Mouse (Mus musculus) hindbrain, embryonic 15.5 days (tissue): ENCODE results near the gene Osm. TPM values are rescaled to one million over a fixed set of nuclear protein-coding genes. Genes with fewer than 3 reads are reported as not detected.

ENCODE experiments used
- ATAC-seq: fragments of 200-750 bp; cut with Nextera tagmentation; 2 replicates; pipeline ENCODE4 v1.8.0; 2017; ENCODE audit warnings: low read depth, moderate number of reproducible peaks, moderate TSS enrichment; ENCODE audit not compliant: low FRiP score
- H3K27ac ChIP-seq: fragments of 300-500 bp; sonication (generic); replicated peaks from 2 replicates; pipeline ENCODE4 v1.5.1; 2015; ENCODE audit warnings: mild to moderate bottlenecking, inconsistent platforms
- H3K27me3 ChIP-seq: fragments of 300-500 bp; sonication (generic); 2 replicates; pipeline ENCODE4 v1.6.1; 2015; ENCODE audit warnings: control low read depth, inconsistent platforms
- H3K36me3 ChIP-seq: fragments of 300-500 bp; sonication (generic); 2 replicates; pipeline ENCODE4 v1.6.1; 2015; ENCODE audit warnings: control low read depth, inconsistent platforms
- H3K4me1 ChIP-seq: fragments of 300-500 bp; sonication (generic); replicated peaks from 2 replicates; pipeline ENCODE4 v1.6.1; 2015; ENCODE audit warnings: control low read depth, inconsistent platforms
- H3K4me2 ChIP-seq: fragments of 300-500 bp; sonication (generic); 2 replicates; pipeline ENCODE4 v1.6.1; 2015; ENCODE audit warnings: moderate library complexity, mild to moderate bottlenecking, inconsistent platforms
- H3K4me3 ChIP-seq: fragments of 300-500 bp; sonication (generic); 2 replicates; pipeline ENCODE4 v1.5.1; 2015; ENCODE audit warnings: mild to moderate bottlenecking, inconsistent platforms
- H3K9ac ChIP-seq: fragments of 300-500 bp; sonication (generic); 2 replicates; pipeline ENCODE4 v1.6.1; 2015; ENCODE audit warnings: inconsistent platforms
- H3K9me3 ChIP-seq: fragments of 300-500 bp; sonication (generic); 2 replicates; pipeline ENCODE4 v1.6.1; 2016; ENCODE audit warnings: control low read depth, inconsistent platforms
- WGBS: fragments of 180-500 bp; shearing (Covaris S2); methylation state at CpG from one replicate; pipeline ENCODE4 v1.1.7; 2015; 5-methylcytosine and 5-hydroxymethylcytosine counted together
- polyA plus RNA-seq: library from polyadenylated mRNA; unstranded; fragments of >200 nt; fragmentation: Nextera tagmentation; extraction: Ambion mirVana; gene quantifications from 2 replicates; pipeline ENCODE4 v1.2.1, GENCODE M21; 2015

Gene Osm
- polyA plus RNA-seq, 1 experiment from 2014 or later, result not detected

DNA sequence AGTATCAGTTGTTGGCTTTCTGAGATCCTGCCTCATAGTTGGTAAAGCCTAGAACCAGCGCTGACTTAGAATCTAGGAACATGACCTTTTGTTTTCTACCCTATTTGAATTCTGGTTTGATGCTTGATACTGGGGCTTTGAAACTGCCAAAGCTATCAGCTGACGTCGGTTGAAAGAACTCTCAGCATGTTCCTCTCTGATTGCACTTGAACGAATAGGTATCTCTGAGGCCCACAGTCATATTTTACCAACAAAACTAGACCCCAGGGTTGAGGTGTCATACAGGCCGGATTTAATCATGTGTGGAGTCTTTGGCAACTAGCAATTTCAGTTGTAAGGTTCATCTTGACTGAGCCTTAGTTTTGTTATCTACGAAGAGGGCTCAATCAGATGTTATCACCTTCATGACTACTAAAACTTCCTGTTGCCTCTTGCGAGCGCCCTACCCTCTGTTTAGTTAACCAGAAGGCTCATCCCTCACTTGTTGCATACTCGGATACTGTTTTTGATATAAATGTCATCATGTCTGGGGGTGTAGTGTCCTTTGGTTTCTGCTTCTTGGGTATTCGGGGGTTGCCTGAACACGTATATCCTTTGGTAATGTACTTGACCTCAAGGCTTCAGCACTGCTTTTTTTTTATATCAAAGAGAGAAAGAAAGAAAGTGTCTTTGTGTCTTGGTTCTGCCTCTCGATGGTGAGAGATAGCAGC lies 33.1 kb upstream of the Osm start:
- no peak overlapping the region for H3K27ac ChIP-seq
- H3K27me3 ChIP-seq, result no peaks in the 10 kb centered on the region
- no peak overlapping the region for H3K9ac ChIP-seq
- no peak overlapping the region for H3K4me2 ChIP-seq
- H3K36me3 ChIP-seq, result peaks cover 17% of the 10 kb centered on the region
- H3K9me3 ChIP-seq, result no peaks in the 10 kb centered on the region
- ATAC-seq, result no peak
- WGBS, result 79% methylated on average over 12 of the region's 12 CpGs
- H3K4me3 ChIP-seq, result no peak overlapping the region
- no peaks in the 10 kb centered on the region for H3K4me1 ChIP-seq

DNA sequence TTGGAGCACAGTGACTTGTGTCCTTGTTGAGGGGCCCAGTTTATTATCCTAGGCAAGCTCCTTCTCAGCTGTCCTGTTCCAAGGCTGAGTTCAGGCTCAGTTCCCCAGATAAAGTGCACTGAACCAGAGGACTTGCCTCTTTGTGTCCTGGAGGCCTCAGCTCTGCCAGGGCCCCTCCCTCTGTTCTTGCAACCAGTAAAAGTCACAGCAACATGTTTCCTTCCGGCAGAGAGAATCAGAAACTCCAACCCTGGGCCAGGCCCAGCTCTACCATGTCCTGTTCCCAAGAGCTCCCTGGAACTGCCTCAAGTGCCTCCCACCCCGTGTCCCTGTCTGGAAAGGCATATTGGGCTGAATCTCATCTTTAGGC lies 32.5 kb upstream of the Osm start:
- no peaks in the 10 kb centered on the region for H3K9me3 ChIP-seq
- no peak for ATAC-seq
- H3K4me1 ChIP-seq, result no peaks in the 10 kb centered on the region
- H3K36me3 ChIP-seq, result peaks cover 21% of the 10 kb centered on the region
- no peak overlapping the region for H3K9ac ChIP-seq
- H3K27ac ChIP-seq, result no peak overlapping the region; the same call in 1 of the 2 replicates
- no peak overlapping the region for H3K4me3 ChIP-seq
- H3K4me2 ChIP-seq, result no peak overlapping the region
- H3K27me3 ChIP-seq, result no peaks in the 10 kb centered on the region
- WGBS, result 43% methylated on average over 2 of the region's 2 CpGs

DNA sequence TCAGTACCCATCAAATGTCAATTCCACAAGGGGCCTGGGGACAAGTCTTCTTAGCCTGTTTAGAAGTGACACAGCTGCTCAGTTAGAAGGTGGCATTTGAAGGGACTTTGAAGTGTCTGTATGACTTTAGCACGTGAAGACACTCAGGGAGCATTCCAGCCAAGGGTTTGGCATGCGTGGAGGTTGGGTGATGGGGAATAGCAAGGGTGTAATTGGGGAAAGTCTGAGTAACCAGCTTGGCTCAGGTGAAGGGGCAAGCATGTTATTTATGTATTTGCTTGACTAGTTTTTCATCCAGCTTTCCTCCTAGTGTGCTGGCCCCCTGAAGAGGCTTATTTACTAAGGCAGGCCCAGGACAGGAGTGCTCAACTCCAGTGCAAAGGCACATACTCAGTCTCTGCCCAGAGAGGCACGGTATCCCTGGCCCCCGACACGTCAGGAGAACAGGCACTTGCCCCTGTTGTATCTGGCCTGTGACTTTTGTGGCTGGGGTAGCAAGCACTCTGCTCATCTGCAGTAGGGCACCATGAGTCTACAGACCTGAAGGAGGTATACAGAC lies 31.0 kb upstream of the Osm start:
- Histone ChIP-seq H3K4me1 (no peaks in the 10 kb centered on the region), H3K27me3 (no peaks in the 10 kb centered on the region), H3K9me3 (no peaks in the 10 kb centered on the region), H3K36me3 (peaks cover 36% of the 10 kb centered on the region), H3K4me2 (no peak overlapping the region), H3K27ac (no peak overlapping the region), H3K9ac (no peak overlapping the region), H3K4me3 (no peak overlapping the region)
- ATAC-seq, result no peak
- WGBS, result 92% methylated on average over 5 of the region's 5 CpGs

DNA sequence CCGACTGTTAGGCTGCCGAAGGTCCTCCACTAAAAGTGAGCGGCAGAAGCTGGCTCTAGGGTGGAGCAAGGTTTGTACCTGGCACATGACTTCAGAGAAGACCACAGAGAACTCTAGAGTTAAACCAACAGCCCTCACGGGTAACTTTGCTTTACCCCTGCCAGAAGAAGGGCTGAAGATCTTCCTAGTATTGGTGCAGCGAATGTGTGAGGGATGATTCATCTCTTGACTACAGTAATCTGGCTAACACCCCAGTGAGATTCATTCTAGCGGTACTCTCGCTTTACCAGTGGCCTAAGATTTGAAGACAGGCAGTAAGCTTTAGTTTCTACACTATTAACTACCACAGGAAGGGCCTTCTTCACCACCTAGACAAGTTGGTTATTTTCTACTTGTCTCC lies 30.3 kb upstream of the Osm start:
- Histone ChIP-seq H3K4me2 (no peak overlapping the region), H3K27ac (no peak overlapping the region), H3K9me3 (no peaks in the 10 kb centered on the region), H3K4me1 (no peaks in the 10 kb centered on the region), H3K4me3 (no peak overlapping the region), H3K27me3 (no peaks in the 10 kb centered on the region), H3K36me3 (peaks cover 42% of the 10 kb centered on the region), H3K9ac (no peak overlapping the region)
- ATAC-seq, result no peak
- WGBS, result 91% methylated on average over 7 of the region's 7 CpGs

DNA sequence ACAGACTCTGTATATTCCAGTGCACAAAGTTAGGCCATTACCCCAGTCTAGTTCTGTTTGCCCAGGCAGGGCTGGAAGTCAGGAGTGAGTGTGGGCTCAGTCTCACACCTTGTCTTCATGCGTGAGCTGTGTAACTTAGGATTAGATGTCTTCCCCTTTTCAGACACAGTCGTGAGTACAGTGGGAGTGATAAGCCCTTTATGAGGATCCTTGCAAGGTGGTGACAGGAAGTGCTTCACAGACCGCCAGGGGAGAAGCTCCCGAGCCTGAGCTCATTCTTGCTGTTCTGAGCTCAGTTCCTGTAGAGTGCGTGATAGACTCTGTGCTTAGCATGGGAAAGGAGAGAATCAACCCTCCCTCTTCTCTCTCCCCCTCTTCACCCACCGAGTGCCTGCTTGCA lies 29.7 kb upstream of the Osm start:
- H3K27me3 ChIP-seq, result no peaks in the 10 kb centered on the region
- no peak overlapping the region for H3K4me3 ChIP-seq
- no peaks in the 10 kb centered on the region for H3K9me3 ChIP-seq
- WGBS, result 85% methylated on average over 6 of the region's 6 CpGs
- no peaks in the 10 kb centered on the region for H3K4me1 ChIP-seq
- no peak for ATAC-seq
- H3K27ac ChIP-seq, result no peak overlapping the region
- no peak overlapping the region for H3K4me2 ChIP-seq
- no peak overlapping the region for H3K9ac ChIP-seq
- H3K36me3 ChIP-seq, result peaks cover 47% of the 10 kb centered on the region

DNA sequence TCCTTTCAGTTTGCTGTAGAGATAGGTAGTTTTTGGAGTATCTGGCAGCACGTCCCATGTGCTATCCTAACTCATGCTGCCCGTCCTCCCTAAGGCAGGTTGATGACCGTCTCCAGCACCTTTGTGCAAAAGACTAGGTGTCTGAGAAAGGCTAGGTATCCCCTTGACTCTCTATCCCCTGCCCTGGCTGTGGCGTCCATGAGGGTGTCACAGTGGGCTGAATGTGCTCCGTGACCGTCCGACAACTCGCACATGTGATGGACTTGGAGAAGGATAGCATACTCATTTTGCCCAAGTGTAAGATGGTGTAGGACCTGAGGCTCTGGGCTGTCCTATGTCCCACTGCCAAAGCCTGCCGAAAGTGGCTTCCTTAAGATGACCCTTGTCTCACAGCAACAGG lies 28.6 kb upstream of the Osm start:
- Histone ChIP-seq H3K27ac (no peak overlapping the region), H3K4me2 (no peak overlapping the region), H3K9me3 (no peaks in the 10 kb centered on the region), H3K27me3 (no peaks in the 10 kb centered on the region), H3K36me3 (peaks cover 50% of the 10 kb centered on the region), H3K9ac (no peak overlapping the region), H3K4me3 (no peak overlapping the region), H3K4me1 (no peaks in the 10 kb centered on the region)
- no peak for ATAC-seq
- whole genome bisulfite sequencing, result 96% methylated on average over 9 of the region's 9 CpGs

DNA sequence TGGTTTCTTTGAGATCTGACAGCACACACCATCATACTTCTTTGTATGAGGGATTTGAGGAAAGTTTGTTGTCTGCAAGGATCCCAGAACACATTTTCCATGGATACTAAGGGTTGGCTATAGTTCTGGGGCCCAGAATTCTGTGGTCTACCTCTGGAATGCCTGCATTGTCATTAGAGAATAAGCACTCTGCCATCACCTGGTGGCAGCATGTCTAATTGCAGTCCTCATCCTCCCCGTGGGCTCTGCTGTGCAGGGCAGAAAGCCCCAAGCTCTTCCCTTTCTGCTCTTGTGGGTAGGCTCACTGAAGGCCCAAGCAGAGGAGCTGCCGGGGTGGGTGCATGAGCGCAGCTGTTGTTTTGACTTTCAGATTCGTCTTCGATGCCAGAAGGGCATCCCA lies 26.7 kb upstream of the Osm start:
- H3K9ac ChIP-seq, result no peak overlapping the region
- 79% methylated on average over 5 of the region's 5 CpGs for WGBS
- ATAC-seq, result no peak
- no peaks in the 10 kb centered on the region for H3K9me3 ChIP-seq
- no peak overlapping the region for H3K27ac ChIP-seq
- H3K4me3 ChIP-seq, result no peak overlapping the region
- peaks cover 65% of the 10 kb centered on the region for H3K36me3 ChIP-seq
- no peaks in the 10 kb centered on the region for H3K27me3 ChIP-seq
- no peak overlapping the region for H3K4me2 ChIP-seq
- H3K4me1 ChIP-seq, result no peaks in the 10 kb centered on the region

DNA sequence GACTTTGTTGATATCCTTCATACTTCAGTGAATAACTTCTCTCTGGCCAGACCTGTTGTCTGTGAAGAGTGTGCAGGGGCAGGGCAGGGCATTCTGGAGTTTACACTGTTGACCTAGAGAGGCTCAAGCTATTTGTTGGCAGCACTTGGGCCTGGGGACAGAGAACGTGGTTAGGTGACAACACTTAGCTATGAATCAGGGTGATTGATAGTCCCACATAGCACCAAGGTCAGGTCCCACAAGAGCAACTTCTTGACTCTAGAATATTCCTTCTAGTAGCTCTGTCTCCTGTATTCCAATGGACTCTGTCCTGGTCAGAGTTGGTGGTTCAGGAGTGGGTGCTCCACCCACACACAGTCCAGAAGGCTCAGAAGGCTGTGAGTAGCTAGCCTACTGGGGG lies 25.4 kb upstream of the Osm start:
- Histone ChIP-seq H3K27ac (no peak overlapping the region), H3K27me3 (no peaks in the 10 kb centered on the region), H3K36me3 (peaks cover 72% of the 10 kb centered on the region), H3K9me3 (no peaks in the 10 kb centered on the region), H3K4me3 (no peak overlapping the region), H3K4me2 (no peak overlapping the region), H3K4me1 (no peaks in the 10 kb centered on the region), H3K9ac (no peak overlapping the region)
- 79% methylated on average over 1 of the region's 1 CpGs for WGBS
- ATAC-seq, result no peak

DNA sequence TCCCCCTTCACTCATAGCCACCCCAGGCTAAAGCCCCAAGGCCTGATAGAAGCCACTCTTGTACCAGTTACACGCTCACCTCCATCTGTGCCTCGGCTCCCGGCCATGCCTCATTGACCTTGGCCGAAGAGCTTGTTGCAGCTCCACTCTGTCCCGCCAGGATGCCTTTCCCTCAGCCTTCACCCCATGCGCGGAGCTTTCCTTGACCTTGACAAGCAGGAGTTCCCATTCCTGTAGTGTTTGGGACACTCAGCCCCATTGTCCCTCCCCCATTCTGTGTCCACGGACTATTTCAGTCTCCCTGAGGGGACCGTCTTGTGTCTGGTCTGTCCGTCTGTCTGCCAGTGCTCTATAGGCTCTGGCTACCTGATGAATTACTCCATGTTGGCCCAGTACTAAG lies 23.1 kb upstream of the Osm start:
- Histone ChIP-seq H3K9ac (no peak overlapping the region), H3K9me3 (no peaks in the 10 kb centered on the region), H3K27me3 (peaks cover 8% of the 10 kb centered on the region), H3K4me1 (peaks cover 5% of the 10 kb centered on the region), H3K27ac (no peak overlapping the region), H3K4me2 (no peak overlapping the region), H3K4me3 (no peak overlapping the region), H3K36me3 (peaks cover 55% of the 10 kb centered on the region)
- no peak for ATAC-seq
- WGBS, result 92% methylated on average over 10 of the region's 10 CpGs

DNA sequence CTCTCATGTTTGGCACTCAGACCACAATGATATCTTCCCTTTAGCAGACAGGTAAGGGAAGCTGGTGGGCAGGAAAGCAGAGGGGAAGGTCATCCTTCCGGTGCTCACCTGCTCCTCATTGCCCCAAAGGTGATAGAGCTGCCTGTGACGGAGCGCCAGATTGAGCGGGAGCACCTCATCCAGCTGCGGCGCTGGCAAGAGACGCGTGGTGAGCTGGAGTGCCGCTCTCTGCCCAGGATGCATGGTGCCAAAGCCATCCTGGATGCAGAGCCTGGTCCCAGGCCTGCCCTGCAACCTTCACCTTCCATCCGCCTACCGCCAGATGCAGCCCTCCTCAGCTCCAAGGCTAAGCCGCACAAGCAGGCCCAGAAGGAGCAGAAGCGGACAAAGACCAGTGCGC lies 21.6 kb upstream of the Osm start:
- Histone ChIP-seq H3K36me3 (peaks cover 42% of the 10 kb centered on the region), H3K4me1 (peaks cover 13% of the 10 kb centered on the region), H3K4me2 (no peak overlapping the region), H3K4me3 (no peak overlapping the region), H3K9ac (no peak overlapping the region), H3K27ac (no peak overlapping the region), H3K27me3 (peaks cover 20% of the 10 kb centered on the region), H3K9me3 (no peaks in the 10 kb centered on the region)
- no peak for ATAC-seq
- WGBS, result 95% methylated on average over 14 of the region's 14 CpGs

DNA sequence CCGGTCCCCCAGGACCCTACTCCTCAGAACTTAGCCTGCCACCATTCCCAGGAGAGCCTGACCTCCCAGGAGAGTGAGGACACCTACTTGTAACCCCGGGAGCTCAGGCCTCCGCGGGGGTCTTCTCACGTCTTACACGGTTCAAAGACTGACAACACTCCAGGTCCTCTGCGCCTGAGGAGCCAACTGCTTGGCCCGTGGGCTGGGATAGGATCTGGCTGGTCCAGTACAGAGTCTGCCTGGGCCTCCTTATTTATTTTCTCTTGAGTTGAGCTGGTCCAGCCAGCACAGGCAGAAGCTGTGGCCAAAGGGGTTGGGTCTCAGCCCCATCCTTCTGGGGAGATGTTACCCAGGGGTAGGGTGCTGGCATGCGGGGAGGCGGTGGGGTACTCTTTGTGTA lies 21.2 kb upstream of the Osm start:
- 87% methylated on average over 10 of the region's 10 CpGs for WGBS
- no peak overlapping the region for H3K9ac ChIP-seq
- no peak overlapping the region for H3K27ac ChIP-seq
- H3K9me3 ChIP-seq, result no peaks in the 10 kb centered on the region
- H3K4me2 ChIP-seq, result no peak overlapping the region
- ATAC-seq, result no peak
- H3K27me3 ChIP-seq, result peaks cover 20% of the 10 kb centered on the region
- peaks cover 37% of the 10 kb centered on the region for H3K36me3 ChIP-seq
- no peak overlapping the region for H3K4me3 ChIP-seq
- H3K4me1 ChIP-seq, result peaks cover 13% of the 10 kb centered on the region

DNA sequence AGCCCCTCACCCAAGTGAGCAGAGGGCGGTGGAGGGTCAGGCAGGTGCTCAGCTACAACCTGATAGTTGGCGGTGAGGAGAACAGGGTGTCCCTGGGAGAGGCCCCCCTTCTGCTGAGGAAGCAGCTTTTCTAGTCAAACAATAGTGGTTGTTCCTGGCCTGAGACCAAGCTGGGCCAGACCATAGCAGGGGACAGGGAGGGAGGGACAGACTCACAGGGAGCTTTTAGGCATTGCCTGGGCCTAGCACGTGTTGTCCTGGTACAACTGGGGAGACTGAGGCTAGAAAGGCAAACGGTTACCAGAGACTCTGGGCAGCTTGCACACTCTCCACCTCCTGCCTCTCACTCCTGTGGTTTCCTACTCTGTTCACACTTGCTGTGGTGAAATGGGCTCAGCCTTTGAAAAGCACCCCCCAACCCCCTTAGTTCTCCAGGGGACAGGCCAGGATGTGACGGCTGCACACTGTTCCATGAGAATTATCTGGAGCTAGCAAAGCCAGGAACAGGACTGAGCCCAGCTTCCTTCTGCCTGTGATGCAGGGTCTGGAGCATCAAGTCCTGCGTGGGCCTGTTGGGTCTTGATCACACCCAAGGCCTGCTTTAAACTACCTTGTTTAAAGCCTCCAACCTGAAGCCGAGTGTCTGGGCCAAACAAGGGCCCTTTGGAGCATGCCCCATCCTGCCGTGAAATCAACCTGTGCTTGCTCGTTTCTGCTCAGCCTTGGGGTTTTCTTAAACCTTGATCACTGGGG lies 19.8 kb upstream of the Osm start:
- Histone ChIP-seq H3K27ac (no peak overlapping the region), H3K9ac (no peak overlapping the region), H3K4me1 (peaks cover 13% of the 10 kb centered on the region), H3K36me3 (peaks cover 25% of the 10 kb centered on the region), H3K4me2 (no peak overlapping the region), H3K27me3 (peaks cover 20% of the 10 kb centered on the region), H3K9me3 (no peaks in the 10 kb centered on the region), H3K4me3 (no peak overlapping the region)
- ATAC-seq, result no peak
- WGBS, result 78% methylated on average over 9 of the region's 9 CpGs
